Mouse (Mus musculus) MEL (cell line): Measurements from ENCODE around the gene Ugt1a9. TPM values are rescaled to one million over a fixed set of nuclear protein-coding genes. Genes with fewer than 3 reads are reported as not detected.
"Not testable (repeated sequence)": the region's sequence is repeated elsewhere in the genome, so short reads cannot be mapped to it uniquely, and the experiment has no call there.

Experiments
- DNase-seq: peaks from one replicate; pipeline ENCODE4 v3.0.0; 2011; ENCODE audit warnings: low read depth, low spot score
- H3K27ac ChIP-seq: 2 replicates; pipeline ENCODE4 v1.5.1; 2012; ENCODE audit warnings: low read depth, mild to moderate bottlenecking, control low read depth, low read length, moderate library complexity; ENCODE audit not compliant: control insufficient read depth
- H3K27me3 ChIP-seq, 2 experiments: fragments of 150-350 bp in 1 of 2; sonication (generic) in 1 of 2; 2 replicates each; pipeline ENCODE4 v1.6.1; 2012; ENCODE audit warnings: low read length in 2 of 2, mild to moderate bottlenecking in 2 of 2, improper control_type of control experiment in 1 of 2, moderate library complexity in 1 of 2; ENCODE audit not compliant: insufficient read depth in 2 of 2, control insufficient read depth in 1 of 2
- H3K36me3 ChIP-seq, 2 experiments: 2 replicates each; pipeline ENCODE4 v1.6.1; 2012 to 2014; ENCODE audit warnings: low read length in 2 of 2, improper control_type of control experiment in 1 of 2, inconsistent platforms in 1 of 2, mild to moderate bottlenecking in 1 of 2; ENCODE audit not compliant: insufficient read depth in 2 of 2, control insufficient read depth in 1 of 2
- H3K4me1 ChIP-seq, 2 experiments: fragments of 150-350 bp in 1 of 2; sonication (generic) in 1 of 2; 2 replicates each; pipeline ENCODE4 v1.6.1; 2012; ENCODE audit warnings: low read length in 2 of 2, improper control_type of control experiment in 1 of 2, mild to moderate bottlenecking in 1 of 2; ENCODE audit not compliant: insufficient read depth in 2 of 2, control insufficient read depth in 1 of 2
- H3K4me3 ChIP-seq, 2 experiments: fragments of 150-350 bp in 1 of 2; sonication (generic) in 1 of 2; 2 replicates each; pipeline ENCODE4 v1.5.1; 2012; ENCODE audit warnings: low read depth in 2 of 2, low read length in 2 of 2, mild to moderate bottlenecking in 2 of 2, moderate library complexity in 2 of 2, control low read depth in 1 of 2, improper control_type of control experiment in 1 of 2; ENCODE audit not compliant: control insufficient read depth in 1 of 2, insufficient read depth in 1 of 2
- H3K79me2 ChIP-seq: 2 replicates; pipeline ENCODE4 v1.6.1; 2012; ENCODE audit warnings: mild to moderate bottlenecking, low read length, moderate library complexity; ENCODE audit not compliant: control insufficient read depth, poor library complexity, insufficient read depth
- H3K9ac ChIP-seq: 2 replicates; pipeline ENCODE4 v1.6.1; 2012; ENCODE audit warnings: low read depth, mild to moderate bottlenecking, control low read depth, low read length, moderate library complexity; ENCODE audit not compliant: control insufficient read depth, poor library complexity, severe bottlenecking
- H3K9me3 ChIP-seq: fragments of 150-350 bp; sonication (generic); replicated peaks from 2 replicates; pipeline ENCODE4 v1.6.1; 2012; ENCODE audit warnings: mild to moderate bottlenecking, low read length, improper control_type of control experiment, moderate library complexity; ENCODE audit not compliant: insufficient read depth
- BHLHE40 ChIP-seq: IDR thresholded peaks from 2 replicates; pipeline ENCODE4 v1.6.1; 2012; ENCODE audit warnings: low read depth, mild to moderate bottlenecking, inconsistent platforms, low read length, improper control_type of control experiment, borderline replicate concordance
- CTCF ChIP-seq, 3 experiments: IDR thresholded peaks in 2 of 3; conservative IDR thresholded peaks in 1 of 3; 2 replicates each; pipeline ENCODE4 v1.5.1; 2011 to 2012; ENCODE audit warnings: low read length in 3 of 3, low read depth in 2 of 3, mild to moderate bottlenecking in 2 of 3, improper control_type of control experiment in 1 of 3, inconsistent platforms in 1 of 3, mixed read lengths in 1 of 3, moderate library complexity in 1 of 3; ENCODE audit not compliant: control insufficient read depth in 1 of 3, insufficient read depth in 1 of 3, poor library complexity in 1 of 3, severe bottlenecking in 1 of 3
- E2F4 ChIP-seq: IDR thresholded peaks from 2 replicates; pipeline ENCODE4 v1.6.1; 2011; ENCODE audit warnings: low read depth, low read length, improper control_type of control experiment, borderline replicate concordance
- HCFC1 ChIP-seq: IDR thresholded peaks from 2 replicates; pipeline ENCODE4 v1.6.1; 2012; ENCODE audit warnings: low read depth, mild to moderate bottlenecking, inconsistent platforms, low read length, improper control_type of control experiment, moderate library complexity
- KAT2A ChIP-seq: conservative IDR thresholded peaks from 2 replicates; pipeline ENCODE4 v1.6.1; 2012; ENCODE audit warnings: low read depth, low read length, improper control_type of control experiment, inconsistent platforms
- MAX ChIP-seq: IDR thresholded peaks from 2 replicates; pipeline ENCODE4 v1.6.1; 2011; ENCODE audit warnings: low read length, improper control_type of control experiment
- MAZ ChIP-seq: IDR thresholded peaks from 2 replicates; pipeline ENCODE4 v1.6.1; 2012; ENCODE audit warnings: low read depth, mild to moderate bottlenecking, inconsistent platforms, low read length, improper control_type of control experiment
- MEF2A ChIP-seq: IDR thresholded peaks from 2 replicates; pipeline ENCODE4 v1.6.1; 2014; ENCODE audit warnings: low read depth, mild to moderate bottlenecking, inconsistent platforms, low read length, improper control_type of control experiment; ENCODE audit not compliant: poor library complexity, insufficient replicate concordance, severe bottlenecking; ENCODE audit errors: extremely low read depth
- NRF1 ChIP-seq: IDR thresholded peaks from 2 replicates; pipeline ENCODE4 v1.6.1; 2014; ENCODE audit warnings: low read depth, mild to moderate bottlenecking, inconsistent platforms, low read length, improper control_type of control experiment, moderate library complexity; ENCODE audit not compliant: poor library complexity, insufficient read depth, severe bottlenecking
- POLR2AphosphoS5 ChIP-seq: IDR thresholded peaks from 2 replicates; pipeline ENCODE4 v1.6.1; 2012; ENCODE audit warnings: low read depth, borderline replicate concordance, mild to moderate bottlenecking, inconsistent platforms, low read length, moderate library complexity, mixed read lengths
- RCOR1 ChIP-seq: IDR thresholded peaks from 2 replicates; pipeline ENCODE4 v1.6.1; 2012; ENCODE audit warnings: low read depth, mild to moderate bottlenecking, inconsistent platforms, low read length, improper control_type of control experiment
- SIN3A ChIP-seq: IDR thresholded peaks from 2 replicates; pipeline ENCODE4 v1.6.1; 2012; ENCODE audit warnings: low read length, improper control_type of control experiment, inconsistent platforms
- SMC3 ChIP-seq: IDR thresholded peaks from 2 replicates; pipeline ENCODE4 v1.6.1; 2011; ENCODE audit warnings: low read depth, low read length, improper control_type of control experiment
- TAL1 ChIP-seq: IDR thresholded peaks from 2 replicates; pipeline ENCODE4 v1.6.1; 2012; ENCODE audit warnings: mild to moderate bottlenecking, inconsistent platforms, low read length, moderate library complexity, mixed read lengths
- TBP ChIP-seq: IDR thresholded peaks from 2 replicates; pipeline ENCODE4 v1.8.0; 2011; ENCODE audit warnings: low read depth, low read length, improper control_type of control experiment
- TCF12 ChIP-seq: IDR thresholded peaks from 2 replicates; pipeline ENCODE4 v1.6.1; 2014; ENCODE audit warnings: low read depth, mild to moderate bottlenecking, inconsistent platforms, low read length, improper control_type of control experiment, moderate library complexity
- UBTF ChIP-seq: IDR thresholded peaks from 2 replicates; pipeline ENCODE4 v1.6.1; 2012; ENCODE audit warnings: low read depth, mild to moderate bottlenecking, inconsistent platforms, low read length, improper control_type of control experiment, moderate library complexity, borderline replicate concordance; ENCODE audit not compliant: insufficient read depth
- USF1 ChIP-seq: IDR thresholded peaks from 2 replicates; pipeline ENCODE4 v1.6.1; 2014; ENCODE audit warnings: low read depth, mild to moderate bottlenecking, inconsistent platforms, low read length, improper control_type of control experiment, moderate library complexity
- USF2 ChIP-seq, 2 experiments: IDR thresholded peaks; 2 replicates each; pipeline ENCODE4 v1.6.1; 2011 to 2012; ENCODE audit warnings: improper control_type of control experiment in 2 of 2, low read length in 2 of 2, borderline replicate concordance in 1 of 2, inconsistent platforms in 1 of 2, low read depth in 1 of 2, mild to moderate bottlenecking in 1 of 2; ENCODE audit not compliant: insufficient read depth in 1 of 2
- ZKSCAN1 ChIP-seq: IDR thresholded peaks from 2 replicates; pipeline ENCODE4 v1.6.1; 2012; ENCODE audit warnings: low read depth, mild to moderate bottlenecking, inconsistent platforms, low read length, improper control_type of control experiment, moderate library complexity
- polyA plus RNA-seq, 2 experiments: library from polyadenylated mRNA; stranded (reverse) in 1 of 2; unstranded in 1 of 2; fragments of >175 nt in 1 of 2; fragments of >200 nt in 1 of 2; gene quantifications; 2 replicates each; pipeline versions ENCODE4 v1.2.1 to v1.2.4; 2012; ENCODE audit warnings: low replicate concordance in 2 of 2, low read depth in 1 of 2; ENCODE audit not compliant: insufficient read length in 2 of 2, insufficient read depth in 1 of 2, missing spikeins in 1 of 2
- total RNA-seq: library from RNA; depleted of rRNA; stranded (reverse); fragments of 300-350 nt; gene quantifications from 2 replicates; pipeline ENCODE4 v1.2.3, GENCODE M21; 2012

The Ugt1a9 gene
- total and polyA plus RNA-seq, 3 experiments, result not detected

- Histone ChIP-seq H3K36me3 (no peaks in the 10 kb centered on the region), H3K27ac (no peak within 1 kb of the TSS), H3K79me2 (no peaks in the 10 kb centered on the region), H3K9ac (no peak within 1 kb of the TSS), H3K27me3 (peaks cover 5% of the 10 kb centered on the region in 2 experiments), H3K9me3 (no peaks in the 10 kb centered on the region), H3K4me1 (no peaks in the 10 kb centered on the region), H3K4me3 (no peak within 1 kb of the TSS)
- TF ChIP-seq TBP (no peak), POLR2AphosphoS5 (no peak), TAL1 (no peak), TCF12 (no peak), ZKSCAN1 (no peak), RCOR1 (no peak), MAX (no peak), USF2 (IDR thresholded peaks at IDR 0.05; ENCODE audit: borderline replicate concordance in 1 of 2, insufficient read depth in 1 of 2, low read depth in 1 of 2, low read length in 2 of 2) (no peak), HCFC1 (no peak), MEF2A (no peak), MAZ (no peak), UBTF (no peak), SIN3A (no peak), NRF1 (no peak), KAT2A (no peak), E2F4 (no peak), USF1 (no peak), SMC3 (no peak), BHLHE40 (no peak), CTCF (IDR thresholded peaks at IDR 0.05 in 2 of 3, conservative IDR thresholded peaks at IDR 0.05 in 1 of 3; ENCODE audit: control insufficient read depth in 1 of 3, insufficient read depth in 1 of 3, low read depth in 2 of 3, low read length in 3 of 3, poor library complexity in 1 of 3, severe bottlenecking in 1 of 3) (no peak)
- no peak for DNase-seq
Observed at GRCm38 (mm10) chr1:88055088-88055487, 15.5 kb upstream of the Ugt1a9 start, which contains the start of gene Ugt1a10. Gene Ugt1a10 (plus strand): TSS chr1:88055388.

GRCm38 (mm10) chr1:88066472-88067102 lies 4.0 kb upstream of the Ugt1a9 start:
- H3K27ac ChIP-seq, result not testable (repeated sequence)

More at GRCm38 (mm10) chr1:88066472-88067102, 4.0 kb upstream of the Ugt1a9 start:
- not testable (repeated sequence) for H3K9me3 ChIP-seq, H3K9ac ChIP-seq, DNase-seq, H3K4me1 ChIP-seq, H3K36me3 ChIP-seq, H3K27me3 ChIP-seq, H3K4me3 ChIP-seq, H3K79me2 ChIP-seq
